Mouse (Mus musculus) spleen, adult 2 months (tissue): Measurements from ENCODE around the gene Tram2. TPM values are rescaled to one million over a fixed set of nuclear protein-coding genes. Genes with fewer than 3 reads are reported as not detected.
A peak's percentile ranks its signal among the peaks of the same experiment; 100 is the strongest.

ENCODE experiments used
- DNase-seq, 2 experiments: peaks; one replicate each; pipeline versions ENCODE4 v3.0.0 to v3.0.0-alpha.2; 2012 to 2021; ENCODE audit warnings: low spot score in 2 of 2, low read depth in 1 of 2
- H3K27ac ChIP-seq: fragments of 200-500 bp; 2 replicates; pipeline ENCODE4 v1.5.1; 2012; ENCODE audit warnings: low read length, inconsistent platforms; ENCODE audit not compliant: insufficient read depth
- H3K27me3 ChIP-seq: fragments of 200-500 bp; 2 replicates; pipeline ENCODE4 v1.6.1; 2012; ENCODE audit warnings: mild to moderate bottlenecking, moderate library complexity, low read length, inconsistent platforms; ENCODE audit not compliant: control insufficient read depth, insufficient read depth
- H3K36me3 ChIP-seq: fragments of 200-500 bp; 2 replicates; pipeline ENCODE4 v1.6.1; 2012; ENCODE audit warnings: mild to moderate bottlenecking, low read length, inconsistent platforms; ENCODE audit not compliant: control insufficient read depth, insufficient read depth
- H3K4me1 ChIP-seq: fragments of 200-500 bp; 2 replicates; pipeline ENCODE4 v1.6.1; 2011; ENCODE audit warnings: inconsistent platforms; ENCODE audit not compliant: control insufficient read depth, insufficient read depth, insufficient read length
- H3K4me3 ChIP-seq: fragments of 200-500 bp; 2 replicates; pipeline ENCODE4 v1.5.1; 2011; ENCODE audit warnings: mild to moderate bottlenecking, inconsistent platforms; ENCODE audit not compliant: insufficient read depth, insufficient read length; ENCODE audit errors: extremely low read depth
- CTCF ChIP-seq: fragments of 200-500 bp; IDR thresholded peaks from 2 replicates; pipeline ENCODE4 v1.5.1; 2011; ENCODE audit warnings: mild to moderate bottlenecking, inconsistent platforms; ENCODE audit not compliant: insufficient read depth, insufficient read length, insufficient replicate concordance; ENCODE audit errors: extremely low read depth
- POLR2A ChIP-seq: fragments of 200-500 bp; IDR thresholded peaks from 2 replicates; pipeline ENCODE4 v1.6.1; 2011; ENCODE audit warnings: low read depth, low read length, inconsistent platforms
- WGBS: fragments of 180-500 bp; shearing (Covaris S2); methylation state at CpG from one replicate; pipeline ENCODE4 v1.1.7; 2018; 5-methylcytosine and 5-hydroxymethylcytosine counted together
- polyA plus RNA-seq: library from polyadenylated mRNA; depleted of rRNA; stranded (reverse); fragments of >200 nt; gene quantifications from 2 replicates; pipeline ENCODE4 v1.2.3, GENCODE M21; 2012

Tram2 gene
- polyA plus RNA-seq, 1 experiment: 5.5 TPM

- Histone ChIP-seq H3K27ac (no peak overlapping the region), H3K4me3 (no peak overlapping the region), H3K4me1 (no peaks in the 10 kb centered on the region), H3K27me3 (no peaks in the 10 kb centered on the region), H3K36me3 (no peaks in the 10 kb centered on the region)
- no peak for DNase-seq
- no peak for TF ChIP-seq CTCF
- TF ChIP-seq POLR2A: no peak
- 17% methylated on average over 4 of the region's 4 CpGs for WGBS
Observed at GRCm38 (mm10) chr1:21094644-21095215, 15.7 kb upstream of the Tram2 start.

GRCm38 (mm10) chr1:21089661-21090117 lies 10.7 kb upstream of the Tram2 start:
- H3K4me1 ChIP-seq: no peaks in the 10 kb centered on the region
- H3K27me3 ChIP-seq: no peaks in the 10 kb centered on the region
- no peak for DNase-seq
- no peak for TF ChIP-seq POLR2A
- TF ChIP-seq CTCF: no peak
- H3K36me3 ChIP-seq: no peaks in the 10 kb centered on the region
- no peak overlapping the region for H3K27ac ChIP-seq
- H3K4me3 ChIP-seq: no peak overlapping the region
- 44% methylated on average over 6 of the region's 6 CpGs for WGBS

DNA sequence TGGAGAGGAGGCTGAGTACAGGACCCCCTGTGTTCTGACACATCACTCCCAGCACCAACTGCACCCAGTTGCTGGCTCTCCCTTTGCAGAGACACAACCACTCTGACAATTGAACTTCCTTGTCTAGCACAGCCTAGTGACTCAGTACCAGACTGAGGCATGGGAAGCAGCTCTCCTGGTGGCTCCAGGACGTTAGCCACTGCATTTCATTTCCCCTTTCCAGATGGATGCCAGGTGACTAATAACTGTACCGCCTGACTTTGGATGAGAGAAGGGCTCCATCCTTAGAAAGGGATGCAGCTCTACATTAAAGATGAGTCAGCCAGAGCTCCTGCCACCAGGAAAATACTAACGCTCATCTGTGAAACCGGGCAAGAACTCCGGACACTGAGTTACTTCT lies 7.3 kb upstream of the Tram2 start:
- WGBS: 80% methylated on average over 5 of the region's 5 CpGs
- H3K27ac ChIP-seq: no peak overlapping the region
- H3K4me3 ChIP-seq: no peak overlapping the region
- H3K36me3 ChIP-seq: no peaks in the 10 kb centered on the region
- H3K4me1 ChIP-seq: no peaks in the 10 kb centered on the region
- no peaks in the 10 kb centered on the region for H3K27me3 ChIP-seq
- no peak for TF ChIP-seq CTCF
- no peak for TF ChIP-seq POLR2A
- DNase-seq: no peak

DNA sequence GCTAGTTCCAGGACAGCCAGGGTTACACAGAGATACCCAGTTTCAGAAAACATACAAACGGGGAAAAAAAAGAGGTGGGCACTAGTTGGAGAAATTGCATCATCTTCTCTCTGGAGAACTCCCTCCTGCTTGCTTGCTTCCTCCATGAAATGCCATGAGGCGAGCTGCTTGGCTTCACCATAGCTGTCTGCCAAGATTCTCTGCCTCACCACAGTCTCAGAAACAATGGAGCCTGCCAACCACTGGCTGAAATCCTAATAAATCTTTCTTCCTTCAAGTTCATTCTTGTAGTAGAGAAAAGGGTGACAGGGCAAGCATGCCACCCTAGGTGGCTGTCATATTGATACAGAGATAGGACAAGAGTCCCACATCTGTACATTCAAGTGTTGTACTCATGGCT lies 5.6 kb upstream of the Tram2 start:
- TF ChIP-seq CTCF (no peak), POLR2A (no peak)
- no peak overlapping the region for H3K27ac ChIP-seq
- no peaks in the 10 kb centered on the region for H3K36me3 ChIP-seq
- DNase-seq: no peak
- 74% methylated on average over 2 of the region's 2 CpGs for WGBS
- H3K4me1 ChIP-seq: 0 out of 2 replicates have a peak, but pooled peaks cover under 1% of the 10 kb centered on the region
- H3K4me3 ChIP-seq: no peak overlapping the region
- H3K27me3 ChIP-seq: no peaks in the 10 kb centered on the region

DNA sequence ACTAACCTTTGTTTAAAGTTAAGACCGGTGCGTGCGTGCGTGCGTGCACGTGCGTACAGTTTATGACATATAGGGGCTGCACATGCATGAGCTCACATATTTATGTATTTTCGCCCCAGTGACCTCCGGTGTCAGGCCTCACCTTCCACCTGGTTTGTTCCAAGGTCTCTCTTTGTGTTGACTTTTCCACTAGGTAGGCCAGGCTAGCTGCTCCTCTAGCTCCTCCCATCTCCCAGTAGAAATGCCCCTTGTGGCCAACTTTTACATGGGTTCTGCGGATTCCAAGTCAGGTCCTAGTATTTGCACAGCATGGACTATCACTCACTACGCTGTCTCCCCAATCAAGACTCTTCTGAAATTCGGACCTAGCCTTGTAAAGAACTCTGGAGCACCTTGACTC lies 1.3 kb upstream of the Tram2 start:
- no peak for DNase-seq
- no peak for TF ChIP-seq CTCF
- TF ChIP-seq POLR2A: no peak
- Histone ChIP-seq H3K4me3 (no peak overlapping the region), H3K4me1 (peaks cover 7% of the 10 kb centered on the region), H3K27ac (no peak overlapping the region), H3K27me3 (no peaks in the 10 kb centered on the region), H3K36me3 (no peaks in the 10 kb centered on the region)
- 97% methylated on average over 12 of the region's 12 CpGs for WGBS

- TF ChIP-seq CTCF (no peak), POLR2A (no peak)
- peak overlapping the region; percentile 10 for H3K27ac ChIP-seq
- peaks cover 7% of the 10 kb centered on the region for H3K4me1 ChIP-seq
- no peaks in the 10 kb centered on the region for H3K27me3 ChIP-seq
- no peaks in the 10 kb centered on the region for H3K36me3 ChIP-seq
- peak in 1 of 2 experiments; percentile 36 for DNase-seq
- peak overlapping the region; percentile 66 for H3K4me3 ChIP-seq
- under 1% methylated on average over 32 of the region's 36 CpGs for WGBS
Observed at GRCm38 (mm10) chr1:21078481-21079214, 381 bp downstream of the Tram2 start.

- DNase-seq: no peak
- H3K4me1 ChIP-seq: peaks cover 7% of the 10 kb centered on the region
- no peak overlapping the region for H3K27ac ChIP-seq
- H3K27me3 ChIP-seq: no peaks in the 10 kb centered on the region
- no peaks in the 10 kb centered on the region for H3K36me3 ChIP-seq
- TF ChIP-seq CTCF (no peak), POLR2A (no peak)
- WGBS: 73% methylated on average over 7 of the region's 7 CpGs
- H3K4me3 ChIP-seq: no peak overlapping the region; the same call in 1 of the 2 replicates
Observed at GRCm38 (mm10) chr1:21077619-21078018, 1.4 kb downstream of the Tram2 start.
